Mouse (Mus musculus) C3H10T1/2 (cell line): ENCODE data around the gene Cd300ld3. TPM values are rescaled to one million over a fixed set of nuclear protein-coding genes. Genes with fewer than 3 reads are reported as not detected.

Experiments
- polyA plus RNA-seq, 2 experiments: library from polyadenylated mRNA; unstranded; fragments of >200 nt; fragmentation: generic; extraction: Trizol; gene quantifications; one replicate each; pipeline ENCODE4 v1.2.1; 2012; ENCODE audit warnings: missing spikeins in 2 of 2

Cd300ld3 gene
- not detected for polyA plus RNA-seq

GRCm38 (mm10) chr11:115048259-115048658 is at the start of gene Cd300ld3:
Cd300ld3 (minus strand) TSS chr11:115048409.

GRCm38 (mm10) chr11:115091362-115091901 is 43.2 kb upstream of the Cd300ld3 start, which contains the start of gene Rab37:
Rab37 (plus strand) TSS chr11:115091431.

DNA sequence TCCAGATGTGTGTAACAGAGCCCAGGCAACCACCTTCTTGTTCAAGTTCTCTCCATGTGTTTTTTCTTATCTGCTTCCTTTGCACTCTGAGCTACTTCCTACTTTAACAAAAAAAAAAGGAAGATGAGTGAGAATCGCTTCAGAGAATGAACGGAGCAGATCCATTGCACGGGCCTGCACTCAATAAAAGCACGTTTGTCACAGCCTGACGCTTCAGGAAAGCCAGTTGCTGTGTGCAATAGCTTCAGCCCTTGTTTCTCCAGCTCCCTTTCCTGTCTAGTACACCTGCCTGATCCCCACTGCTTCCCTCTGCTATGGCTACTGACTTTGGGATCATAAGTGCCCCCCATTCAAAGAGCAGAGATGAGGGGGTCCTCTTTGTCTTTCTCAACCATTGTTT is 13.9 kb upstream of the Cd300ld3 start, which contains the start of gene Cd300e:
Cd300e (minus strand) TSS at position 101 of the 400 bp plus-strand sequence.

GRCm38 (mm10) chr11:115037669-115038068 is 10.5 kb downstream of the Cd300ld3 start, which contains the start of gene Cd300ld5:
Cd300ld5 (minus strand) TSS chr11:115037769.

GRCm38 (mm10) chr11:115026912-115027311 is 21.3 kb downstream of the Cd300ld3 start, which contains the start of gene Cd300ld4:
Cd300ld4 (minus strand) TSS chr11:115027012.

DNA sequence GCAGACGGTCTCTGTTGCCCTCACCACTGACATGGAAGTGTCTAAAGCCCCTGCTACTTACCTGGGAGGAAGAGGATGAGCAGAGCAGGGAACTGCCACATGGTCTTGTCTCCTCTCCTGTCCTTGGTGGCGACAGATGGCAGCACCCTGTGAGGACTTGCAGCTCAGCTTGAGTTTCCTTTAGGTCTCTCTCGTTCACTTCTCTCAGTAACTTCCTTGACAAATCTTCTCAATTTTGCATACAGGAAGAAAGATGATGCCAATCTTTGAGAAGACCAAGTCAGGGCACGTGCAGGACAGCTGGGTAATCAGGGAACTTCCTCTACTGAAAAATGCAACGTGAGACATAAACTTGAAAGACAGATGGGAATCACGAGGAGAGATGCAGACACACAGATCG is 32.1 kb downstream of the Cd300ld3 start, which contains the start of gene Cd300ld2:
Cd300ld2 (minus strand) TSS at position 101 of the 400 bp plus-strand sequence.

DNA sequence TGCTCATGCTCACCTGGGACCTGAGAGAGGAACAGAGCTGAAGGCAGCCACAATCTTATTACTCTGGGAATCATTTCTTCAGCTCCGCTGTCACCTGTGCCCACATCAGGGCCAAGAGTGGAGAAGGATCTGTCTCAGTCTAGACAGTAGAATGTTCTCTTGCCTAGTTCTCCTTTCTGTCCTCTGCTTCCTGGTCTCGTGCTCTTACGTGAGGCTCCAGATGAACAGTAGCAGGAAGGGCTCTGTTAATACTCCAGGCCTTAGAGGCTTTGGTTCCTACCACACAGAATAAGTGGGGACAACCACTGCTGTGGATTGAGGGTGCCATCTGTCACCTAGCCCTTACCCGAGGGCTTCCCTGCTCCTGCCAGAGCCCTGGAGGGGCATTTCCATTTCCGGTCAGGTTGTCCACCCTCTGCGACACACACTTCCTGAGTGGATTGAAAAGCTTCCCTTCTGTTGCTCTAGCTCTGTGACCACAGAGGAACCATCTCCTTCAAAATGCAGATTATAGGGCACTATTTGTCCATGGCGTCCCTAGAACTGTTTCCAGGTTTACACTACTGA is 46.7 kb downstream of the Cd300ld3 start, which contains the start of gene Cd300c2:
Cd300c2 (minus strand) TSS at position 407 of the 567 bp plus-strand sequence.

Other genes starting within 250 kb of the Cd300ld3 start
- not detected for gene Gpr142, start 249.5 kb downstream of the Cd300ld3 start, polyA plus RNA-seq
- not detected for gene Gprc5c, start 197.3 kb downstream of the Cd300ld3 start, polyA plus RNA-seq
- gene Cd300a, start 158.4 kb downstream of the Cd300ld3 start, polyA plus RNA-seq: not detected
- gene Cd300lb, start 114.0 kb downstream of the Cd300ld3 start, polyA plus RNA-seq: under 1 TPM; 0.04 to 0.23 TPM
- gene Cd300c, start 79.3 kb downstream of the Cd300ld3 start, polyA plus RNA-seq: not detected
- not detected for gene Cd300ld, start 58.5 kb downstream of the Cd300ld3 start, polyA plus RNA-seq
- not detected for gene Cd300c2, start 46.5 kb downstream of the Cd300ld3 start, polyA plus RNA-seq
- not detected for gene Cd300ld2, start 32.2 kb downstream of the Cd300ld3 start, polyA plus RNA-seq
- not detected for gene Cd300ld4, start 21.4 kb downstream of the Cd300ld3 start, polyA plus RNA-seq
- gene Cd300ld5, start 10.6 kb downstream of the Cd300ld3 start, polyA plus RNA-seq: not detected
- not detected for gene Cd300e, start 13.8 kb upstream of the Cd300ld3 start, polyA plus RNA-seq
- under 1 TPM; 0.01 to 0.07 TPM for gene Rab37, start 43.0 kb upstream of the Cd300ld3 start, polyA plus RNA-seq
- not detected for gene Cd300lf, start 85.6 kb upstream of the Cd300ld3 start, polyA plus RNA-seq
- 10 to 100 TPM; 13.5 to 58.4 TPM for gene Slc9a3r1, start 114.9 kb upstream of the Cd300ld3 start, polyA plus RNA-seq
- gene Tmem104, start 139.1 kb upstream of the Cd300ld3 start, polyA plus RNA-seq: 1 to 10 TPM; 3.2 to 9.7 TPM
- 10 to 100 TPM; 19.1 to 27.4 TPM for gene Nat9, start 139.4 kb upstream of the Cd300ld3 start, polyA plus RNA-seq
- gene Grin2c, start 218.8 kb upstream of the Cd300ld3 start, polyA plus RNA-seq: not detected
- gene Fdxr, start 228.6 kb upstream of the Cd300ld3 start, polyA plus RNA-seq: 10 to 100 TPM; 15.6 to 23.1 TPM
- gene Fads6, start 249.3 kb upstream of the Cd300ld3 start, polyA plus RNA-seq: under 1 TPM in 1 of 2 experiments, not detected in 1; 0.05 TPM